Mouse (Mus musculus) midbrain, embryonic 11.5 days (tissue): ENCODE measurements at regions not wholly inside any gene's neighbourhood (a gene's known extent, or its start where the extent isn't known, plus 50 kb on each side); places are given as distances from the start of the nearest gene placed in this dataset.

ENCODE experiments used
- ATAC-seq: fragments of 200-750 bp; cut with Nextera tagmentation; 2 replicates; pipeline ENCODE4 v1.8.0; 2017; ENCODE audit warnings: moderate TSS enrichment, moderate library complexity; ENCODE audit not compliant: low FRiP score
- DNase-seq: peaks from one replicate; pipeline ENCODE4 v3.0.0; 2015; ENCODE audit warnings: low spot score; ENCODE audit errors: missing footprints
- H3K27ac ChIP-seq: fragments of 300-500 bp; sonication (generic); 2 replicates; pipeline ENCODE4 v1.5.1; 2014; ENCODE audit warnings: low read depth, low read length
- H3K27me3 ChIP-seq: fragments of 300-500 bp; sonication (generic); 2 replicates; pipeline ENCODE4 v1.6.1; 2014; ENCODE audit warnings: mild to moderate bottlenecking, low read length, moderate library complexity, mixed read lengths; ENCODE audit not compliant: control insufficient read depth, insufficient read depth
- H3K36me3 ChIP-seq: fragments of 300-500 bp; sonication (generic); 2 replicates; pipeline ENCODE4 v1.6.1; 2014; ENCODE audit warnings: mild to moderate bottlenecking, low read length, moderate library complexity, mixed read lengths; ENCODE audit not compliant: control insufficient read depth, insufficient read depth
- H3K4me1 ChIP-seq: fragments of 300-500 bp; sonication (generic); 2 replicates; pipeline ENCODE4 v1.6.1; 2014; ENCODE audit warnings: low read length; ENCODE audit not compliant: control insufficient read depth, insufficient read depth
- H3K4me2 ChIP-seq: fragments of 300-500 bp; sonication (generic); 2 replicates; pipeline ENCODE4 v1.6.1; 2014; ENCODE audit warnings: mild to moderate bottlenecking, moderate library complexity
- H3K4me3 ChIP-seq: fragments of 300-500 bp; sonication (generic); 2 replicates; pipeline ENCODE4 v1.5.1; 2014; ENCODE audit warnings: low read depth, low read length
- H3K9ac ChIP-seq: fragments of 300-500 bp; sonication (generic); 2 replicates; pipeline ENCODE4 v1.6.1; 2014; ENCODE audit warnings: low read length
- H3K9me3 ChIP-seq: fragments of 300-500 bp; sonication (generic); 2 replicates; pipeline ENCODE4 v1.6.1; 2016; ENCODE audit warnings: low read length; ENCODE audit not compliant: control insufficient read depth
- WGBS: fragments of 180-500 bp; shearing (Covaris S2); extraction: QIAGEN DNeasy Blood & Tissue Kit; methylation state at CpG from one replicate; pipeline ENCODE4 v1.1.7; 2014; 5-methylcytosine and 5-hydroxymethylcytosine counted together

DNA sequence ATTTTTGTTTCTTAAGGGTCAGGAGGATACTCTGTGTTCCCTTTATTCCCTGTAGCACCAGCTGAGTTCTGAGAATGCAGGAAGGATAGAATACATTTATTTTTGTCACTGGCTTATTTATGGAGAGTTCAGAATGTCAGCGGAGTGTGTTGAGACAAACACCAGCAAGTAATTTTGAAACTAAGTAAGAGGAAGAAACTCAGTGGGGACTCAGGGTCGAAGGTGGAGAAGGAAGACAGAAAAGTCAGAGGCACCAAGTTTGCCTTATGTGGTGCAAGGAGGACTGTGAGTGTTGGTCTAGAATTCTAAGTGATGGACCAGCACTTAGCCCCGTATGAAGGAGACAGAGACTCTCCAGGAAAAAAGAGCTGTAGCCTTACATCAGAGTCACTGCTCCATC lies 520.7 kb upstream of the Tmpo start:
- no peak for DNase-seq
- WGBS, result 85% methylated on average over 3 of the region's 3 CpGs
- Histone ChIP-seq H3K4me1 (no peaks in the 10 kb centered on the region), H3K27me3 (no peaks in the 10 kb centered on the region), H3K36me3 (no peaks in the 10 kb centered on the region), H3K4me3 (no peak overlapping the region), H3K9ac (no peak overlapping the region), H3K27ac (no peak overlapping the region), H3K4me2 (no peak overlapping the region), H3K9me3 (no peaks in the 10 kb centered on the region)
- no peak for ATAC-seq

GRCm38 (mm10) chr10:91686082-91686618 lies 505.0 kb upstream of the Tmpo start:
- peak; percentile 87 for DNase-seq
- ATAC-seq, result peak; percentile 69
- H3K9ac ChIP-seq, result no peak overlapping the region
- H3K4me1 ChIP-seq, result peaks cover 10% of the 10 kb centered on the region
- H3K27me3 ChIP-seq, result no peaks in the 10 kb centered on the region
- WGBS, result 11% methylated on average over 8 of the region's 8 CpGs
- no peak overlapping the region for H3K4me3 ChIP-seq
- peak overlapping the region; percentile 10; the same call in 1 of the 2 replicates for H3K4me2 ChIP-seq
- H3K9me3 ChIP-seq, result no peaks in the 10 kb centered on the region
- H3K27ac ChIP-seq, result peak overlapping the region; percentile 62
- H3K36me3 ChIP-seq, result no peaks in the 10 kb centered on the region

GRCm38 (mm10) chr10:91685164-91686027 lies 504.3 kb upstream of the Tmpo start:
- ATAC-seq (peak; percentile 94), DNase-seq (peak; percentile 95)
- Histone ChIP-seq H3K9me3 (no peaks in the 10 kb centered on the region), H3K27ac (peak overlapping the region; percentile 72), H3K4me2 (peak overlapping the region; percentile 22; the same call in 1 of the 2 replicates), H3K27me3 (no peaks in the 10 kb centered on the region), H3K36me3 (no peaks in the 10 kb centered on the region), H3K9ac (no peak overlapping the region), H3K4me1 (peaks cover 10% of the 10 kb centered on the region), H3K4me3 (no peak overlapping the region)
- WGBS, result 30% methylated on average over 8 of the region's 8 CpGs

DNA sequence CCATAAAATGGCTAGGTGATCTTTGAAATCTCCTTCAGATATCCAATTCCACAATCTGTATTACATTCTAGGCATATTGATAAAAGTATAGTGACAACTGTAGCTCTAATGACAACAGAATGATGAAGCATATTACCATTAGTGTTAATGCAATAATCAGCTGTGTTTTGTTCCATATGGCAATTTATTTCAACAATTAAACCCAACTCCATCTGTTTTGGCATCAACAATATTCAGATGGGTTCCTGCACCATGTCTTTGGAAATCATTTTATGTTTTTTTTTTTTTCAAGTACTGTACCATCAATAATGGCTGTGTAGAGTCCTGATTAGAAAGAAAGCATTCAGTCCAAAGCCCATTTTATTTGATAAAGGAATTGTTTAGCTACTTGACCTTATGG lies 498.5 kb upstream of the Tmpo start:
- Histone ChIP-seq H3K4me3 (no peak overlapping the region), H3K4me2 (no peak overlapping the region), H3K27ac (no peak overlapping the region), H3K27me3 (no peaks in the 10 kb centered on the region), H3K36me3 (no peaks in the 10 kb centered on the region), H3K4me1 (no peaks in the 10 kb centered on the region), H3K9me3 (no peaks in the 10 kb centered on the region), H3K9ac (no peak overlapping the region)
- ATAC-seq (no peak), DNase-seq (no peak)

GRCm38 (mm10) chr10:91637911-91638310 lies 456.8 kb upstream of the Tmpo start:
- DNase-seq (no peak), ATAC-seq (no peak)
- Histone ChIP-seq H3K4me1 (no peaks in the 10 kb centered on the region; the same call in 1 of the 2 replicates), H3K9me3 (no peaks in the 10 kb centered on the region), H3K4me3 (no peak overlapping the region), H3K27ac (no peak overlapping the region), H3K4me2 (no peak overlapping the region), H3K27me3 (no peaks in the 10 kb centered on the region), H3K36me3 (no peaks in the 10 kb centered on the region), H3K9ac (no peak overlapping the region)

- H3K4me1 ChIP-seq, result peaks cover 2% of the 10 kb centered on the region; the same call in 1 of the 2 replicates
- no peak for ATAC-seq
- no peak overlapping the region for H3K4me3 ChIP-seq
- DNase-seq, result no peak
- H3K4me2 ChIP-seq, result no peak overlapping the region
- H3K27me3 ChIP-seq, result no peaks in the 10 kb centered on the region
- 38% methylated on average over 6 of the region's 6 CpGs for WGBS
- no peaks in the 10 kb centered on the region for H3K36me3 ChIP-seq
- no peaks in the 10 kb centered on the region for H3K9me3 ChIP-seq
- H3K9ac ChIP-seq, result no peak overlapping the region
- no peak overlapping the region for H3K27ac ChIP-seq
Observed at GRCm38 (mm10) chr10:91628672-91629071, 447.6 kb upstream of the Tmpo start.

- ATAC-seq, result no peak
- H3K27ac ChIP-seq, result no peak overlapping the region
- no peaks in the 10 kb centered on the region for H3K36me3 ChIP-seq
- no peaks in the 10 kb centered on the region for H3K27me3 ChIP-seq
- no peak for DNase-seq
- H3K4me3 ChIP-seq, result no peak overlapping the region
- H3K9me3 ChIP-seq, result no peaks in the 10 kb centered on the region
- H3K4me2 ChIP-seq, result no peak overlapping the region
- WGBS, result 86% methylated on average over 2 of the region's 2 CpGs
- no peaks in the 10 kb centered on the region for H3K4me1 ChIP-seq
- no peak overlapping the region for H3K9ac ChIP-seq
Observed at GRCm38 (mm10) chr10:91622281-91622680, 441.2 kb upstream of the Tmpo start.

DNA sequence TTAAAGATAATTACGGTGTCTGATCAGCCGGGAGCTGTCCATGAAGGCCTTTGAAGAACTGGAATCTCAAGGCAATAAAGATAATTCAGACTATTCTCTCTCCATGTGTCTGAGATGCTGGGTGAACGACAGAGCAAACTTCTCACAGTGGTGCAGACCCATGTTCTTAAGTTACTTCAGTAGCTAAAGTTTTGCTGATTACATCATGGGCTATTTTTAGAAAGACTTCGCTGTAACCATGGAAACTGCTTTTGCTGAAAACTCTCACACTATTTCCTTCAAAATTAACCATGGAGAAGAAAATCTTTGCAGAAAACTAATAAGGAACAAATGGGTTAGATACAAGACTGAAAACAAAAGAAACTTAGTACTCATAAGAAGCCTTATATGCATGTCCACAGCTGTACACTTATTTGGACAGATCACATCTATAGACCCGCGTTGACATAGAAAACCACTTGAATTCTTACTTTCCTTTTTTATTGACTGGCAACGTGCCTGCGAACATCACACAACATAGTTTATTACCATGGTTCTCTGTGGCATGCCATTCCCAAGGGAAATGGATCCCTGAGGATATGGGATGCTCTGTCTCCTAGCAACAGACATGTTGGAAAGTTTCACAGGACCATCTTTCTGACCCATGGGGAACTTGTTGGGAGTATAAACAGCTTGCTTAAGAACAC lies 432.8 kb upstream of the Tmpo start:
- no peaks in the 10 kb centered on the region for H3K9me3 ChIP-seq
- H3K4me2 ChIP-seq, result no peak overlapping the region
- WGBS, result 82% methylated on average over 8 of the region's 8 CpGs
- no peak overlapping the region for H3K4me3 ChIP-seq
- H3K27ac ChIP-seq, result no peak overlapping the region
- no peaks in the 10 kb centered on the region for H3K4me1 ChIP-seq
- H3K9ac ChIP-seq, result no peak overlapping the region
- H3K36me3 ChIP-seq, result no peaks in the 10 kb centered on the region
- H3K27me3 ChIP-seq, result no peaks in the 10 kb centered on the region
- DNase-seq, result no peak
- ATAC-seq, result no peak

- H3K36me3 ChIP-seq, result no peaks in the 10 kb centered on the region
- H3K9ac ChIP-seq, result no peak overlapping the region
- H3K27ac ChIP-seq, result no peak overlapping the region
- DNase-seq (no peak), ATAC-seq (no peak)
- H3K27me3 ChIP-seq, result no peaks in the 10 kb centered on the region
- H3K9me3 ChIP-seq, result no peaks in the 10 kb centered on the region
- no peak overlapping the region for H3K4me2 ChIP-seq
- no peaks in the 10 kb centered on the region for H3K4me1 ChIP-seq
- no peak overlapping the region for H3K4me3 ChIP-seq
- 92% methylated on average over 4 of the region's 4 CpGs for WGBS
Observed at GRCm38 (mm10) chr10:91612052-91612451, 430.9 kb upstream of the Tmpo start.
